Mouse (Mus musculus): ENCODE measurements around the gene Ehhadh. TPM values are rescaled to one million over a fixed set of nuclear protein-coding genes. Genes with fewer than 3 reads are reported as not detected.

The Ehhadh gene
- polyA plus RNA-seq (2012; rRNA removed), result 159 and 261 TPM in 2 replicates

DNA sequence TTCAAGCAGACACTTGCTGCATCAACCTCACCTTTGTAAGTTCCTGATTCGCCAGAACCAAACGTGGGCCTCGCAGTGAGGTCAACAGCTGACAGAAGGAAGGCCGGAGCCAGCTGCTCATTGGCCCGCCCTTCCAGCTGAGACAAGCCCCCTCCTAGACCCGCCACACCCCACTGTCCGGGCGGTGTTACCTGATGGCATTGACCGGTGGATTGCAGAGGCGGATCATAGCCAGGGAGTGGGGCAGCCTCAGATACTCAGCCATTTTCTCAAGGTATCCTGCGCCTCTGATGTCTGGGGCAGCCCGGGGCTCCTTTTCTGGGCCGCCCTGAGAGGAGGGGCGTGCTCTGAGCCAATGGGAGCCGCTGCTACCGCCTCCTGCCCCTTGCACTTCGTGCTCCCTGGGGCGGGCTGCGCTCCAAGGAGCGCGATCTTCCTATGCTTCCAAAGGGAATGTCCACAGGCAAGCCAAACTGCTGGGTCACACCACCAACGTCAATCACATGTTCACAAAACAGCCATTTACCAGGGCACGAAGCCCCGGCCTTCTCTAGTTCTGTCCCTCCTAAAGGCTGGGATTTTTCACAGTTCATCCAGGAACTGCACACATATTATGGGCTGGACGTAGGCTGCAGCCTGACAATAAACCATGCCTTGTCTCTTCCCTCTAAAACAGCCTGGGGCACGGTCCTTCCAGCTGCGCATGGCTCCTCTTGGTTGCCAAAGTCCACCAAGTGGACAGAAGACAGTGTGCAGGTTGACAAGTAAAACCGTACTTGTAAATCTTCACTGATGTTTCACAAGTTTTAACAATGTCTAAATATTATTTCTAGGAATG, at the start of gene Ehhadh:
Gene Ehhadh, minus strand, starts transcription at position 292 of the 838 bp plus-strand sequence.

DNA sequence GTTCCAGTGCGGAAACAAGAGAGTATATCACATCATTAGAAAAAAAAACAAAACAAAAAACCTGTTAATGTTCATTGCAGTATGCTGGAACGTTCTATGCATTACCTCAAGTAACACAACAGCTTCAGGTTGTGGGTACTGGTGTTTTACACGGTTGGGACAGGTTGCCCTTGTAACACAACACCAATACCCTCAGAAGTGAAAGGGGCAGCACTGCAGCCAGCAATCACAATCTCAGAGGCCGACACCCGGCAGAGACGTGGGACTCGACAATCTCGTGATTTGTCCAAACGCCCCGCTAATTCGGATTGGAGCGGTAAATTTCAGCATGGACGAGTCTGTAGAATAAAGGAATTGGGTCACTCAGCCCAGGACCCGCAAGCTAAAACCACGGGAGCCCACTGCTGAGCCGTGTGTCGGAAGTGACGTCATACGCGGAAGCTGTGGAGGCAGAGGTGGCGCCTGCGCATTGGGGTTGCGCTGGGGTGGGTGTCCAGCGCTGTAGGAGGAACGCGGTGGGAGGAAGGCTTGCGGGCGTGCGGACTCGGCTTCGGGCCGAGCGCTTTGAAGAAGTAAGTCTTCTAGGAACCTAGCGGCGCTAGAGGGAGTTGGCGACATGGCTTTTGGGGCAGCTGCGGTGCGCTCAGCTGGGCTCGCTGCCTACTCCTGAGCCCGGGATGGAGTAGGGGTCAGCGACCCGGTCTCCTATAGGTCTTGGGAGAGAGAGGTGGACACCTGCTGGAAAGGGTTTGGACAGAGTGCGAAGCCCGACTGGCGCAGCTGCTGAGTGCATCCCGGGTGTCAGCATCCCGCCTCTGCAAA, 6.5 kb upstream of the Ehhadh start, which contains the start of gene Map3k13:
Gene Map3k13, plus strand, starts transcription at position 472 of the 822 bp plus-strand sequence.

Other genes with a start within 250 kb of the Ehhadh start
- gene 2510009E07Rik, start 93.1 kb downstream of the Ehhadh start, polyA plus RNA-seq (2012; rRNA removed), result 3.2 and 3.3 TPM in 2 replicates
- 2.0 and 2.1 TPM in 2 replicates for gene Map3k13, start 6.5 kb upstream of the Ehhadh start, polyA plus RNA-seq (2012; rRNA removed)
- gene Tmem41a, start 159.7 kb upstream of the Ehhadh start, polyA plus RNA-seq (2012; rRNA removed), result 10.7 and 11.7 TPM in 2 replicates
- gene Liph, start 207.9 kb upstream of the Ehhadh start, polyA plus RNA-seq (2012; rRNA removed), result 0.20 and 0.22 TPM in 2 replicates
- 10.8 and 12.6 TPM in 2 replicates for gene Senp2, start 221.7 kb upstream of the Ehhadh start, polyA plus RNA-seq (2012; rRNA removed)

All from liver, embryonic 18 days (tissue).